Mouse (Mus musculus) bone marrow macrophage, adult 2 months (primary cell): Measurements from ENCODE around the gene Nudt8.

Source experiments
- CTCF ChIP-seq: IDR thresholded peaks from 2 replicates; pipeline ENCODE4 v1.5.1; 2012; ENCODE audit warnings: low read depth, mild to moderate bottlenecking, low read length, moderate library complexity
- POLR2A ChIP-seq: IDR thresholded peaks from 2 replicates; pipeline ENCODE4 v1.6.1; 2012; ENCODE audit warnings: mild to moderate bottlenecking, low read depth, low read length, borderline replicate concordance

DNA sequence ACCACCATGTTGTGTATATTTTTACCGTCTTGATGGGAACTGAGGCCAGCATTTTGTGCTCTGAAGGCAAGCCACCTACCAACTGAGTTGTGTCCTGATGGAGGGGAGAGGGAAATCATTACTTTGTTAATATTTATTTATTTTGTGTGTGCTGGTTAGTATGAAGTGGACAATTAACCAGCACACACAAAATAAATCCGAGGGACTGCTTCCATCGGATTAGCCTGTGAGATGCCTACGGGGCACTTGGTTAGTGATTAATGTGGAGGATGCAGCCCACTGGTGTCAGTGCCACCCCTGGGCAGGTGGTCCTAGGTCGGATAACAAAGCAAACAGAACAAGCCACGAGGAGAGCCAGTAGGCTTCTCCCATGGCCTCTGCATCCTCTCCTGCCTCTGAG is 5.4 kb upstream of the Nudt8 start:
- no peak for TF ChIP-seq CTCF
- no peak for TF ChIP-seq POLR2A
